Mouse (Mus musculus): Measurements from ENCODE around the gene Olfr1275. TPM values are rescaled to one million over a fixed set of nuclear protein-coding genes. Genes with fewer than 3 reads are reported as not detected.

The Olfr1275 gene
- polyA plus RNA-seq (2014; fragmentation: Nextera tagmentation; extraction: Ambion mirVana): not detected in 2 replicates

GRCm38 (mm10) chr2:111235186-111235585 is at the start of gene Olfr1275:
Olfr1275 (minus strand) TSS chr2:111235286.
- Histone ChIP-seq H3K9ac (ENCODE audit: low read length) (no peak within 1 kb of the TSS), H3K36me3 (ENCODE audit: control insufficient read depth, insufficient read depth, low read length) (no peaks in the 10 kb centered on the region)
- WGBS: 75% methylated on average over 1 of the region's 1 CpGs

GRCm38 (mm10) chr2:111274006-111274405 is 38.9 kb upstream of the Olfr1275 start, which contains the start of gene Olfr1277:
Olfr1277 (minus strand) TSS chr2:111274106.
- Histone ChIP-seq H3K36me3 (ENCODE audit: control insufficient read depth, insufficient read depth, low read length) (no peaks in the 10 kb centered on the region), H3K9ac (ENCODE audit: low read length) (no peak within 1 kb of the TSS), H3K4me2 (ENCODE audit: low read length) (no peak within 1 kb of the TSS), H3K27ac (replicated peaks in 1 of 2; ENCODE audit: control insufficient read depth in 1 of 2, insufficient read depth in 1 of 2, low read depth in 2 of 2, low read length in 2 of 2) (no peak within 1 kb of the TSS), H3K27me3 (ENCODE audit: control insufficient read depth, insufficient read depth, low read length) (no peaks in the 10 kb centered on the region), H3K4me1 (ENCODE audit: control insufficient read depth in 2 of 2, insufficient read depth in 2 of 2, low read length in 2 of 2) (no peaks in the 10 kb centered on the region), H3K9me3 (ENCODE audit: control insufficient read depth, low read length) (peaks cover 2% of the 10 kb centered on the region; the same call in 1 of the 2 replicates), H3K4me3 (ENCODE audit: control insufficient read depth in 1 of 2, insufficient read depth in 1 of 2, low read depth in 1 of 2, low read length in 2 of 2) (no peak within 1 kb of the TSS)
- no peak for ATAC-seq (ENCODE audit: insufficient number of reproducible peaks, insufficient read depth, low FRiP score, low read depth)
- 69% methylated on average over 2 of the region's 2 CpGs for WGBS

More at GRCm38 (mm10) chr2:111235186-111235585, at the start of gene Olfr1275:
- H3K4me1 ChIP-seq (ENCODE audit: control insufficient read depth in 2 of 2, insufficient read depth in 2 of 2, low read length in 2 of 2): no peaks in the 10 kb centered on the region
- no peak within 1 kb of the TSS for H3K4me3 ChIP-seq (ENCODE audit: control insufficient read depth in 1 of 2, insufficient read depth in 1 of 2, low read depth in 1 of 2, low read length in 2 of 2)
- no peaks in the 10 kb centered on the region for H3K9me3 ChIP-seq (ENCODE audit: control insufficient read depth, low read length)
- no peak within 1 kb of the TSS for H3K27ac ChIP-seq (replicated peaks in 1 of 2; ENCODE audit: control insufficient read depth in 1 of 2, insufficient read depth in 1 of 2, low read depth in 2 of 2, low read length in 2 of 2)
- ATAC-seq (ENCODE audit: insufficient number of reproducible peaks, insufficient read depth, low FRiP score, low read depth): no peak
- no peak within 1 kb of the TSS for H3K4me2 ChIP-seq (ENCODE audit: low read length)
- H3K27me3 ChIP-seq (ENCODE audit: control insufficient read depth, insufficient read depth, low read length): no peaks in the 10 kb centered on the region

- Histone ChIP-seq H3K27me3 (ENCODE audit: control insufficient read depth, insufficient read depth, low read length) (no peaks in the 10 kb centered on the region), H3K36me3 (ENCODE audit: control insufficient read depth, insufficient read depth, low read length) (no peaks in the 10 kb centered on the region), H3K9ac (ENCODE audit: low read length) (no peak within 1 kb of the TSS), H3K27ac (replicated peaks in 1 of 2; ENCODE audit: control insufficient read depth in 1 of 2, insufficient read depth in 1 of 2, low read depth in 2 of 2, low read length in 2 of 2) (no peak within 1 kb of the TSS), H3K4me2 (ENCODE audit: low read length) (no peak within 1 kb of the TSS), H3K4me1 (ENCODE audit: control insufficient read depth in 2 of 2, insufficient read depth in 2 of 2, low read length in 2 of 2) (no peaks in the 10 kb centered on the region), H3K4me3 (ENCODE audit: control insufficient read depth in 1 of 2, insufficient read depth in 1 of 2, low read depth in 1 of 2, low read length in 2 of 2) (no peak within 1 kb of the TSS), H3K9me3 (ENCODE audit: control insufficient read depth, low read length) (no peaks in the 10 kb centered on the region)
- ATAC-seq (ENCODE audit: insufficient number of reproducible peaks, insufficient read depth, low FRiP score, low read depth): no peak
These were observed 19.1 kb upstream of the Olfr1275 start, which contains the start of gene Olfr1276 for GRCm38 (mm10) chr2:111254216-111254615. Olfr1276 (plus strand) TSS chr2:111254516.

GRCm38 (mm10) chr2:111229502-111229901 is 5.6 kb downstream of the Olfr1275 start, which contains the start of gene 4930430A15Rik:
4930430A15Rik (minus strand) TSS chr2:111229602.
- no peaks in the 10 kb centered on the region for H3K9me3 ChIP-seq (ENCODE audit: control insufficient read depth, low read length)
- WGBS: 79% methylated on average over 6 of the region's 6 CpGs
- H3K27ac ChIP-seq (replicated peaks in 1 of 2; ENCODE audit: control insufficient read depth in 1 of 2, insufficient read depth in 1 of 2, low read depth in 2 of 2, low read length in 2 of 2): no peak within 1 kb of the TSS
- no peak for ATAC-seq (ENCODE audit: insufficient number of reproducible peaks, insufficient read depth, low FRiP score, low read depth)
- H3K27me3 ChIP-seq (ENCODE audit: control insufficient read depth, insufficient read depth, low read length): no peaks in the 10 kb centered on the region
- no peak within 1 kb of the TSS for H3K4me3 ChIP-seq (ENCODE audit: control insufficient read depth in 1 of 2, insufficient read depth in 1 of 2, low read depth in 1 of 2, low read length in 2 of 2)
- no peak within 1 kb of the TSS for H3K9ac ChIP-seq (ENCODE audit: low read length)
- no peak within 1 kb of the TSS for H3K4me2 ChIP-seq (ENCODE audit: low read length)
- no peaks in the 10 kb centered on the region for H3K36me3 ChIP-seq (ENCODE audit: control insufficient read depth, insufficient read depth, low read length)
- no peaks in the 10 kb centered on the region for H3K4me1 ChIP-seq (ENCODE audit: control insufficient read depth in 2 of 2, insufficient read depth in 2 of 2, low read length in 2 of 2)

GRCm38 (mm10) chr2:111182068-111182467 is 53.0 kb downstream of the Olfr1275 start:
- Histone ChIP-seq H3K4me2 (ENCODE audit: low read length) (no peak overlapping the region), H3K36me3 (ENCODE audit: control insufficient read depth, insufficient read depth, low read length) (no peaks in the 10 kb centered on the region), H3K9me3 (ENCODE audit: control insufficient read depth, low read length) (peaks cover 2% of the 10 kb centered on the region; the same call in 1 of the 2 replicates), H3K4me1 (ENCODE audit: control insufficient read depth in 2 of 2, insufficient read depth in 2 of 2, low read length in 2 of 2) (no peaks in the 10 kb centered on the region), H3K27me3 (ENCODE audit: control insufficient read depth, insufficient read depth, low read length) (no peaks in the 10 kb centered on the region), H3K27ac (replicated peaks in 1 of 2; ENCODE audit: control insufficient read depth in 1 of 2, insufficient read depth in 1 of 2, low read depth in 2 of 2, low read length in 2 of 2) (no peak overlapping the region), H3K9ac (ENCODE audit: low read length) (no peak overlapping the region), H3K4me3 (ENCODE audit: control insufficient read depth in 1 of 2, insufficient read depth in 1 of 2, low read depth in 1 of 2, low read length in 2 of 2) (no peak overlapping the region)
- no peak for ATAC-seq (ENCODE audit: insufficient number of reproducible peaks, insufficient read depth, low FRiP score, low read depth)
- 90% methylated on average over 11 of the region's 11 CpGs for WGBS

Other genes starting within 250 kb of the Olfr1275 start
- not detected in 2 replicates for gene Gm13941, start 129.3 kb downstream of the Olfr1275 start, polyA plus RNA-seq (2014; fragmentation: Nextera tagmentation; extraction: Ambion mirVana)
- gene Gm15130, start 82.3 kb downstream of the Olfr1275 start, polyA plus RNA-seq (2014; fragmentation: Nextera tagmentation; extraction: Ambion mirVana): not detected in 2 replicates
- not detected in 2 replicates for gene 4930430A15Rik, start 5.7 kb downstream of the Olfr1275 start, polyA plus RNA-seq (2014; fragmentation: Nextera tagmentation; extraction: Ambion mirVana)
- gene Olfr1276, start 19.2 kb upstream of the Olfr1275 start, polyA plus RNA-seq (2014; fragmentation: Nextera tagmentation; extraction: Ambion mirVana): not detected in 2 replicates
- not detected in 2 replicates for gene Olfr1277, start 38.8 kb upstream of the Olfr1275 start, polyA plus RNA-seq (2014; fragmentation: Nextera tagmentation; extraction: Ambion mirVana)
- not detected in 2 replicates for gene Olfr1278, start 54.9 kb upstream of the Olfr1275 start, polyA plus RNA-seq (2014; fragmentation: Nextera tagmentation; extraction: Ambion mirVana)
- not detected in 2 replicates for gene Olfr1279, start 65.3 kb upstream of the Olfr1275 start, polyA plus RNA-seq (2014; fragmentation: Nextera tagmentation; extraction: Ambion mirVana)
- not detected in 2 replicates for gene Olfr1280, start 78.7 kb upstream of the Olfr1275 start, polyA plus RNA-seq (2014; fragmentation: Nextera tagmentation; extraction: Ambion mirVana)
- not detected in 2 replicates for gene Olfr1281, start 91.2 kb upstream of the Olfr1275 start, polyA plus RNA-seq (2014; fragmentation: Nextera tagmentation; extraction: Ambion mirVana)
- not detected in 2 replicates for gene Olfr1282, start 100.8 kb upstream of the Olfr1275 start, polyA plus RNA-seq (2014; fragmentation: Nextera tagmentation; extraction: Ambion mirVana)
- not detected in 2 replicates for gene Olfr1283, start 131.5 kb upstream of the Olfr1275 start, polyA plus RNA-seq (2014; fragmentation: Nextera tagmentation; extraction: Ambion mirVana)
- gene Olfr1284, start 140.2 kb upstream of the Olfr1275 start, polyA plus RNA-seq (2014; fragmentation: Nextera tagmentation; extraction: Ambion mirVana): not detected in 2 replicates
- not detected in 2 replicates for gene Olfr1286, start 187.8 kb upstream of the Olfr1275 start, polyA plus RNA-seq (2014; fragmentation: Nextera tagmentation; extraction: Ambion mirVana)
- gene Olfr1287, start 213.9 kb upstream of the Olfr1275 start, polyA plus RNA-seq (2014; fragmentation: Nextera tagmentation; extraction: Ambion mirVana): not detected in 2 replicates
- gene Olfr1288, start 238.8 kb upstream of the Olfr1275 start, polyA plus RNA-seq (2014; fragmentation: Nextera tagmentation; extraction: Ambion mirVana): not detected in 2 replicates
- not detected in 2 replicates for gene Olfr1289, start 245.5 kb upstream of the Olfr1275 start, polyA plus RNA-seq (2014; fragmentation: Nextera tagmentation; extraction: Ambion mirVana)